Mouse (Mus musculus) embryonic facial prominence, embryonic 11.5 days (tissue): ENCODE measurements around the gene Slc6a15. TPM values are rescaled to one million over a fixed set of nuclear protein-coding genes. Genes with fewer than 3 reads are reported as not detected.

Experiments used
- ATAC-seq: fragments of 200-750 bp; cut with Nextera tagmentation; replicated peaks from 2 replicates; pipeline ENCODE4 v1.8.0; 2017; ENCODE audit warnings: low read depth; ENCODE audit not compliant: insufficient number of reproducible peaks, low FRiP score, low TSS enrichment
- DNase-seq: peaks from one replicate; pipeline ENCODE4 v3.0.0-alpha.2; 2015; ENCODE audit warnings: low spot score
- H3K27ac ChIP-seq: fragments of 300-500 bp; sonication (generic); replicated peaks from 2 replicates; pipeline ENCODE4 v1.5.1; 2014; ENCODE audit warnings: mild to moderate bottlenecking, low read depth, low read length, control low read depth
- H3K27me3 ChIP-seq: fragments of 300-500 bp; sonication (generic); 2 replicates; pipeline ENCODE4 v1.6.1; 2014; ENCODE audit warnings: mild to moderate bottlenecking, low read length, moderate library complexity, mixed read lengths; ENCODE audit not compliant: control insufficient read depth, insufficient read depth
- H3K36me3 ChIP-seq: fragments of 300-500 bp; sonication (generic); replicated peaks from 2 replicates; pipeline ENCODE4 v1.6.1; 2014; ENCODE audit warnings: low read depth, mild to moderate bottlenecking, low read length, moderate library complexity, mixed read lengths; ENCODE audit not compliant: control insufficient read depth, insufficient read depth
- H3K4me1 ChIP-seq: fragments of 300-500 bp; sonication (generic); 2 replicates; pipeline ENCODE4 v1.6.1; 2014; ENCODE audit warnings: low read length, mixed read lengths; ENCODE audit not compliant: control insufficient read depth, insufficient read depth
- H3K4me2 ChIP-seq: fragments of 300-500 bp; sonication (generic); 2 replicates; pipeline ENCODE4 v1.6.1; 2014; ENCODE audit warnings: low read depth, mild to moderate bottlenecking, control low read depth, low read length, moderate library complexity
- H3K4me3 ChIP-seq: fragments of 300-500 bp; sonication (generic); 2 replicates; pipeline ENCODE4 v1.5.1; 2014; ENCODE audit warnings: low read depth, low read length, control low read depth
- H3K9ac ChIP-seq: fragments of 300-500 bp; sonication (generic); replicated peaks from 2 replicates; pipeline ENCODE4 v1.6.1; 2014; ENCODE audit warnings: mild to moderate bottlenecking, control low read depth, low read length
- H3K9me3 ChIP-seq: fragments of 300-500 bp; sonication (generic); replicated peaks from 2 replicates; pipeline ENCODE4 v1.6.1; 2016; ENCODE audit warnings: mild to moderate bottlenecking, low read length, inconsistent platforms, mixed read lengths; ENCODE audit not compliant: control insufficient read depth
- WGBS: fragments of 180-500 bp; shearing (Covaris S2); extraction: QIAGEN DNeasy Blood & Tissue Kit; methylation state at CpG from one replicate; pipeline ENCODE4 v1.1.7; 2014; 5-methylcytosine and 5-hydroxymethylcytosine counted together
- polyA plus RNA-seq: library from polyadenylated mRNA; unstranded; fragments of >200 nt; fragmentation: Nextera tagmentation; extraction: Ambion mirVana; gene quantifications from 2 replicates; pipeline ENCODE4 v1.2.1, GENCODE M21; 2014

Gene Slc6a15
- 6.9 and 11.3 TPM in 2 replicates for polyA plus RNA-seq

- Histone ChIP-seq H3K9me3 (no peaks in the 10 kb centered on the region), H3K36me3 (no peaks in the 10 kb centered on the region), H3K4me3 (peak within 1 kb of the TSS; percentile 52), H3K4me1 (no peaks in the 10 kb centered on the region), H3K27ac (no peak within 1 kb of the TSS), H3K27me3 (no peaks in the 10 kb centered on the region; the same call in 1 of the 2 replicates), H3K9ac (peak within 1 kb of the TSS; percentile 56), H3K4me2 (peak within 1 kb of the TSS; percentile 88)
- peak; percentile 64 for ATAC-seq
- DNase-seq = peak; percentile 58
- under 1% methylated on average over 39 of the region's 43 CpGs for WGBS
These were observed at the start of gene Slc6a15 for GRCm38 (mm10) chr10:103367371-103368295. Gene Slc6a15 (plus strand): TSS chr10:103367783.

GRCm38 (mm10) chr10:103321941-103322340 is 45.6 kb upstream of the Slc6a15 start:
- Histone ChIP-seq H3K27ac (no peak overlapping the region), H3K9me3 (no peaks in the 10 kb centered on the region), H3K4me1 (no peaks in the 10 kb centered on the region), H3K36me3 (no peaks in the 10 kb centered on the region), H3K4me2 (no peak overlapping the region), H3K9ac (no peak overlapping the region), H3K4me3 (no peak overlapping the region), H3K27me3 (no peaks in the 10 kb centered on the region)
- WGBS = 62% methylated on average over 3 of the region's 3 CpGs
- ATAC-seq (no peak), DNase-seq (no peak)

DNA sequence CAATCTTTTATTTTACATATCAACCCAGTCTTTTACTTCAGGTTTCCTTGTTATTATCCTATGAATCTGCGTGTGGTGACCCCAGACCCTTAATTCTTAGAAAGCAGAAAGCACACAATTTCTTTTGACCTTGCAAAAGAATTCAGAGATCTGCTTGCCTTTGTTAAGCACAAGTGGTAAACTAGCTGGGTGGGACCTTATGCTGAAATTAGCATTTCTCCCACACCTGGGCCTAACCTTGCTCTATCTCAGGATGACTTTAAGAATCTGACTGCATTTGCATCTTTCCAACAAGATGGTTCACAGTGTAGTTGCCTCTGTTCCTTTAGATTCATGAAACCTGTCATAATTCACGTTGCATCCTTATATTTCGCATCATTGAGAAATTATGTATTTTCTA is 44.2 kb upstream of the Slc6a15 start:
- no peak for DNase-seq
- no peak overlapping the region for H3K9ac ChIP-seq
- no peaks in the 10 kb centered on the region for H3K36me3 ChIP-seq
- no peaks in the 10 kb centered on the region for H3K27me3 ChIP-seq
- no peak overlapping the region for H3K4me3 ChIP-seq
- H3K27ac ChIP-seq = no peak overlapping the region
- 86% methylated on average over 3 of the region's 3 CpGs for WGBS
- no peaks in the 10 kb centered on the region for H3K9me3 ChIP-seq
- ATAC-seq = no peak
- no peaks in the 10 kb centered on the region for H3K4me1 ChIP-seq
- H3K4me2 ChIP-seq = no peak overlapping the region

GRCm38 (mm10) chr10:103334306-103334705 is 33.3 kb upstream of the Slc6a15 start:
- 92% methylated on average over 1 of the region's 1 CpGs for WGBS
- no peak for DNase-seq

DNA sequence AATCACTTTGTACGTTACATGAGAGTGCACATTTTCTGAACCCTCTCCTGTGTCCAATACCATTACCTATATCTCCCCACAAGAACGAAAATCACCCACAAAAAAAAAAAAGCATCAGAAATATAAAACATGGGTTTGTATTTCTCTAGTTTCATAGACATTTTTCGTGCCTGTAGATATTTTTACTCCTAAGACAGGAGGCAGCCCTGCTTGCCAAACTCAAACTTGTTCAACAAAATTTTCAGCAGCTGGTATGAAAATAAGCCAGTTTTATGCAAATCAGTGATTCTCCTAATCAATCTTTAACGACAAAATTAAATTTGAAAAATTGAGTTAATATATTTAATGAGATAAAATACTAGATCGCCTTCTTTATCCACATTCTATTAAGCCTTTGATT is 27.7 kb upstream of the Slc6a15 start:
- Histone ChIP-seq H3K4me3 (no peak overlapping the region), H3K27me3 (no peaks in the 10 kb centered on the region), H3K36me3 (no peaks in the 10 kb centered on the region), H3K9ac (no peak overlapping the region), H3K27ac (no peak overlapping the region), H3K4me1 (no peaks in the 10 kb centered on the region), H3K9me3 (no peaks in the 10 kb centered on the region), H3K4me2 (no peak overlapping the region)
- ATAC-seq (no peak), DNase-seq (no peak)
- 82% methylated on average over 5 of the region's 5 CpGs for WGBS

More at GRCm38 (mm10) chr10:103334306-103334705, 33.3 kb upstream of the Slc6a15 start:
- no peak overlapping the region for H3K9ac ChIP-seq
- no peaks in the 10 kb centered on the region for H3K27me3 ChIP-seq
- H3K4me3 ChIP-seq = no peak overlapping the region
- H3K9me3 ChIP-seq = no peaks in the 10 kb centered on the region
- H3K4me1 ChIP-seq = no peaks in the 10 kb centered on the region
- H3K36me3 ChIP-seq = no peaks in the 10 kb centered on the region
- no peak for ATAC-seq
- no peak overlapping the region for H3K4me2 ChIP-seq
- no peak overlapping the region for H3K27ac ChIP-seq

- Histone ChIP-seq H3K4me3 (no peak overlapping the region), H3K4me1 (no peaks in the 10 kb centered on the region), H3K4me2 (no peak overlapping the region), H3K9ac (no peak overlapping the region), H3K27ac (no peak overlapping the region), H3K36me3 (no peaks in the 10 kb centered on the region), H3K9me3 (no peaks in the 10 kb centered on the region), H3K27me3 (no peaks in the 10 kb centered on the region)
- WGBS = 65% methylated on average over 2 of the region's 2 CpGs
- ATAC-seq = no peak
- no peak for DNase-seq
These were observed 20.8 kb upstream of the Slc6a15 start for GRCm38 (mm10) chr10:103346797-103347196.

- H3K4me3 ChIP-seq = peak overlapping the region; percentile 52
- H3K9me3 ChIP-seq = no peaks in the 10 kb centered on the region
- H3K27me3 ChIP-seq = no peaks in the 10 kb centered on the region; the same call in 1 of the 2 replicates
- H3K27ac ChIP-seq = no peak overlapping the region
- H3K36me3 ChIP-seq = no peaks in the 10 kb centered on the region
- peak overlapping the region; percentile 88 for H3K4me2 ChIP-seq
- under 1% methylated on average over 37 of the region's 37 CpGs for WGBS
- ATAC-seq = peak; percentile 57
- H3K9ac ChIP-seq = peak overlapping the region; percentile 56
- H3K4me1 ChIP-seq = no peaks in the 10 kb centered on the region
- DNase-seq = peak; percentile 36
These were observed 905 bp downstream of the Slc6a15 start for GRCm38 (mm10) chr10:103368296-103369080.
